Comparison of ENCODE assay signal across 28 mouse cellular contexts in the genomic region with DNA sequence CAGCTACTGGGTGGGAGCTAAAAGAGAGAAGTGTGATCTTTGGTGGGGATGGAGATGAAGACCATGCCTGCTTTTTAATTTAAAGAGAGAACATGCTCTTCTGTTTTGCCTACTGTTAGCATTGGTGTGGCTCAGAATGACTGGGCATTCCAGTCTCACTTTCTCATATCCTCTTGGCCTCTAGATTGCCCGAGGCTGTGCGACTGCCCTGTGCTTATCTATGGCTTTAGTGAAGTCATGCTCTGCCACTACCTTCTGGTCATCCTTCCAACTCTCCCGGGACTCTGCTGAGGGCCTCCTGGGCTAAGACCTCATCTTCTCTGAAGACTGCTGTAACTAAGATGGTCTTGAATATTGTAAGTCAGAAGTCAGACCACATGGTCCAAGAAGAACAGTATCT.
DNase-seq lines count a peak whose midpoint lies in the region; ATAC-seq and TF ChIP-seq lines count a peak whose summit lies in the region.
"Had no signal": no experiment of that assay in that cellular context is flagged by ENCODE, and none has a peak within 500 bp of the region (broad histone marks: within the 10 kb centered on the region; RNA-seq: fewer than 3 reads in every experiment).

No protein-coding gene starts in this region.

- no peaks in the 10 kb centered on the region for H3K79me2 ChIP-seq in CH12.LX (replicated peaks; ENCODE audit: control insufficient read depth, extremely low read depth, insufficient read depth, poor library complexity, severe bottlenecking)

- no peak overlapping the region for H3K4me3 ChIP-seq in neural tube, embryonic 15.5 days (replicated peaks)
- no peak overlapping the region for H3K4me3 ChIP-seq in CH12.LX (replicated peaks in 1 of 3; ENCODE audit: low read depth in 2 of 3, low read length in 2 of 3, poor library complexity in 1 of 3)
- H3K4me3 ChIP-seq in embryonic fibroblast, embryonic 13.5 days (ENCODE audit: insufficient read depth, low read length), result no peak overlapping the region
- H3K4me3 ChIP-seq: embryonic facial prominence, embryonic 10.5 days; embryonic facial prominence, embryonic 13.5 days; gastrocnemius, adult 2 months; heart, embryonic 12.5 days; heart, embryonic 15.5 days; hindbrain, embryonic 10.5 days; hindbrain, embryonic 13.5 days; intestine, embryonic 15.5 days had no signal

- no peaks in the 10 kb centered on the region for H3K9me3 ChIP-seq in neural tube, embryonic 15.5 days (replicated peaks)
- no peaks in the 10 kb centered on the region for H3K9me3 ChIP-seq in CH12.LX (replicated peaks; ENCODE audit: low read length)
- H3K9me3 ChIP-seq: embryonic facial prominence, embryonic 10.5 days; embryonic facial prominence, embryonic 13.5 days; heart, embryonic 12.5 days; heart, embryonic 15.5 days; hindbrain, embryonic 10.5 days; hindbrain, embryonic 13.5 days; intestine, embryonic 15.5 days had no signal

- in situ Hi-C loops in CH12.LX (cut with MboI; ENCODE audit: low pct_ligation_motif_present, low pct_unique_long_range_greater_than_20kb, low sequenced_read_pairs), result no loop called here

- no peak; the same call in 1 of the 2 replicates for TF ChIP-seq EP300 in CH12.LX (IDR thresholded peaks at IDR 0.05; ENCODE audit: low read length)

- dilution Hi-C loops in CH12.LX (cut with MboI; ENCODE audit: extremely low pct_ligation_motif_present, extremely low pct_unique_long_range_greater_than_20kb, low sequenced_read_pairs), result no loop called here

- no peak for TF ChIP-seq CTCF in CH12.LX (conservative IDR thresholded peaks at IDR 0.05 in 1 of 2, IDR thresholded peaks at IDR 0.05 in 1 of 2; ENCODE audit: low read depth in 2 of 2, low read length in 2 of 2)
- TF ChIP-seq CTCF in embryonic fibroblast, embryonic 13.5 days (IDR thresholded peaks at IDR 0.05; ENCODE audit: borderline replicate concordance, insufficient read depth, low read length), result no peak

- 82% methylated on average over 3 of the region's 3 CpGs for WGBS in neural tube, embryonic 15.5 days

- H3K4me2 ChIP-seq in neural tube, embryonic 15.5 days, result no peak overlapping the region
- no peak overlapping the region for H3K4me2 ChIP-seq in CH12.LX (ENCODE audit: insufficient read depth, low read depth, poor library complexity, severe bottlenecking)
- H3K4me2 ChIP-seq: embryonic facial prominence, embryonic 13.5 days; heart, embryonic 12.5 days; heart, embryonic 15.5 days; hindbrain, embryonic 13.5 days; intestine, embryonic 15.5 days had no signal

- H3K27ac ChIP-seq in neural tube, embryonic 15.5 days (replicated peaks), result no peak overlapping the region
- H3K27ac ChIP-seq in CH12.LX (ENCODE audit: insufficient read depth, low read depth), result no peak overlapping the region
- peak overlapping the region; percentile 60 for H3K27ac ChIP-seq in embryonic fibroblast, embryonic 13.5 days (ENCODE audit: insufficient read depth, low read length)
- H3K27ac ChIP-seq: embryonic facial prominence, embryonic 10.5 days; embryonic facial prominence, embryonic 13.5 days; gastrocnemius, adult 2 months; heart, embryonic 15.5 days; hindbrain, embryonic 10.5 days; hindbrain, embryonic 13.5 days; intestine, embryonic 15.5 days had no signal

- no peak overlapping the region for H3K9ac ChIP-seq in neural tube, embryonic 15.5 days (replicated peaks)
- H3K9ac ChIP-seq in CH12.LX (ENCODE audit: insufficient read depth, low read depth), result no peak overlapping the region
- H3K9ac ChIP-seq: embryonic facial prominence, embryonic 13.5 days; forebrain, postnatal 0 days; heart, embryonic 12.5 days; heart, embryonic 15.5 days; hindbrain, embryonic 13.5 days; intestine, embryonic 15.5 days had no signal

- TF ChIP-seq RAD21 in CH12.LX (IDR thresholded peaks at IDR 0.05; ENCODE audit: low read depth, low read length), result no peak

- H3K36me3 ChIP-seq in neural tube, embryonic 15.5 days, result no peaks in the 10 kb centered on the region
- no peaks in the 10 kb centered on the region for H3K36me3 ChIP-seq in CH12.LX (replicated peaks in 1 of 2; ENCODE audit: control insufficient read depth in 1 of 2, insufficient read depth in 1 of 2, low read length in 1 of 2)
- H3K36me3 ChIP-seq: embryonic facial prominence, embryonic 10.5 days; embryonic facial prominence, embryonic 13.5 days; heart, embryonic 12.5 days; heart, embryonic 15.5 days; hindbrain, embryonic 10.5 days; hindbrain, embryonic 13.5 days; intestine, embryonic 15.5 days had no signal

- no peak for TF ChIP-seq POLR2A in CH12.LX (IDR thresholded peaks at IDR 0.05; ENCODE audit: low read depth, low read length)
- TF ChIP-seq POLR2A in embryonic fibroblast, embryonic 13.5 days (IDR thresholded peaks at IDR 0.05; ENCODE audit: low read depth, low read length), result no peak

- ATAC-seq in neural tube, embryonic 15.5 days (ENCODE audit: low FRiP score), result no peak
- ATAC-seq: forebrain, embryonic 14.5 days; forebrain, postnatal 0 days; hindbrain, embryonic 16.5 days; intestine, embryonic 15.5 days had no signal

- peak; percentile 1 for DNase-seq in neural tube, embryonic 10.5 days (ENCODE audit: extremely low spot score, low spot score)
- peak; percentile 31 for DNase-seq in CH12.LX (ENCODE audit: extremely low read depth)
- no peak for DNase-seq in cerebellum, postnatal 36 days
- DNase-seq in retina, postnatal 1 day, result no peak
- DNase-seq in ovary, adult 18-20 months (ENCODE audit: low spot score), result no peak
- DNase-seq in heart, adult 18-20 months, result no peak
- DNase-seq: adrenal gland, postnatal 10 days; adrenal gland, postnatal 36 days; cerebellum, adult 18-20 months; cerebellum, adult 9-10 months; cerebellum, postnatal 14 days; forebrain, postnatal 0 days; gastrocnemius, adult 2 months; gastrocnemius, postnatal 14 days; heart, adult 11 months; heart, postnatal 10 days; heart, postnatal 36 days had no signal

- H3K4me1 ChIP-seq in neural tube, embryonic 15.5 days, result no peaks in the 10 kb centered on the region
- H3K4me1 ChIP-seq in CH12.LX (ENCODE audit: control insufficient read depth in 1 of 2, insufficient read depth in 2 of 2), result peaks cover 0 to 25% of the 10 kb centered on the region in 2 experiments; a peak in 2 of 4 replicates
- peaks cover 6% of the 10 kb centered on the region; the same call in 1 of the 2 replicates for H3K4me1 ChIP-seq in embryonic fibroblast, embryonic 13.5 days (ENCODE audit: control insufficient read depth, insufficient read depth, low read length)
- H3K4me1 ChIP-seq: embryonic facial prominence, embryonic 10.5 days; heart, embryonic 12.5 days; heart, embryonic 15.5 days; hindbrain, embryonic 10.5 days; hindbrain, embryonic 13.5 days; intestine, embryonic 15.5 days had no signal

- H3K27me3 ChIP-seq in neural tube, embryonic 15.5 days (replicated peaks), result no peaks in the 10 kb centered on the region
- no peaks in the 10 kb centered on the region for H3K27me3 ChIP-seq in CH12.LX (replicated peaks)
- H3K27me3 ChIP-seq: embryonic facial prominence, embryonic 13.5 days; heart, embryonic 12.5 days; heart, embryonic 15.5 days; hindbrain, embryonic 13.5 days; intestine, embryonic 15.5 days had no signal

TF ChIP-seq in CH12.LX, 34 proteins besides CTCF, POLR2A, EP300 and RAD21:
- TF ChIP-seq MAZ (IDR thresholded peaks at IDR 0.05; ENCODE audit: low read depth, low read length), result no peak
- no peak for TF ChIP-seq BHLHE40 (IDR thresholded peaks at IDR 0.05; ENCODE audit: low read depth, low read length)
- TF ChIP-seq USF2 (conservative IDR thresholded peaks at IDR 0.05; ENCODE audit: low read depth, low read length), result no peak
- TF ChIP-seq ZC3H11A (IDR thresholded peaks at IDR 0.05; ENCODE audit: low read depth, low read length), result no peak
- no peak for TF ChIP-seq ZNF384 (IDR thresholded peaks at IDR 0.05; ENCODE audit: low read depth, low read length)
- TF ChIP-seq GABPA (IDR thresholded peaks at IDR 0.05; ENCODE audit: insufficient replicate concordance, low read depth, low read length), result no peak
TF ChIP-seq in CH12.LX: peak in this region for 0.

Comparison
In these comparisons a context has a peak if more than half of its experiments do, and no peak if none do; other contexts are left out.
1. DNase-seq: peak in neural tube, embryonic 10.5 days (single experiment) and CH12.LX (single experiment); none in cerebellum, postnatal 36 days (0 of 2), retina, postnatal 1 day (single experiment), ovary, adult 18-20 months (single experiment) and heart, adult 18-20 months (0 of 2).